Mouse (Mus musculus): ENCODE measurements around the gene Cabcoco1. TPM values are rescaled to one million over a fixed set of nuclear protein-coding genes. Genes with fewer than 3 reads are reported as not detected.

The Cabcoco1 gene
- polyA plus RNA-seq, 1 experiment, result 0.51 TPM

- H3K4me3 ChIP-seq (ENCODE audit: insufficient read depth, low read length), result no peak overlapping the region
- TF ChIP-seq POLR2A (IDR thresholded peaks at IDR 0.05; ENCODE audit: low read depth, low read length), result no peak
- no peak for TF ChIP-seq CTCF (IDR thresholded peaks at IDR 0.05; ENCODE audit: borderline replicate concordance, insufficient read depth, low read length)
- no peak overlapping the region for H3K27ac ChIP-seq (ENCODE audit: insufficient read depth, low read length)
- peaks cover 3% of the 10 kb centered on the region for H3K4me1 ChIP-seq (ENCODE audit: control insufficient read depth, insufficient read depth, low read length)
Measured at GRCm38 (mm10) chr10:68522106-68522505, 19.6 kb downstream of the Cabcoco1 start.

- Histone ChIP-seq H3K4me1 (ENCODE audit: control insufficient read depth, insufficient read depth, low read length) (no peaks in the 10 kb centered on the region; the same call in 1 of the 2 replicates), H3K4me3 (ENCODE audit: insufficient read depth, low read length) (no peak overlapping the region), H3K27ac (ENCODE audit: insufficient read depth, low read length) (peak overlapping the region; percentile 54)
- TF ChIP-seq POLR2A (IDR thresholded peaks at IDR 0.05; ENCODE audit: low read depth, low read length), result no peak
- TF ChIP-seq CTCF (IDR thresholded peaks at IDR 0.05; ENCODE audit: borderline replicate concordance, insufficient read depth, low read length), result no peak
Measured at GRCm38 (mm10) chr10:68512433-68513019, 29.2 kb downstream of the Cabcoco1 start.

- Histone ChIP-seq H3K27ac (ENCODE audit: insufficient read depth, low read length) (no peak overlapping the region), H3K4me3 (ENCODE audit: insufficient read depth, low read length) (no peak overlapping the region), H3K4me1 (ENCODE audit: control insufficient read depth, insufficient read depth, low read length) (no peaks in the 10 kb centered on the region; the same call in 1 of the 2 replicates)
- TF ChIP-seq POLR2A (IDR thresholded peaks at IDR 0.05; ENCODE audit: low read depth, low read length) (no peak), CTCF (IDR thresholded peaks at IDR 0.05; ENCODE audit: borderline replicate concordance, insufficient read depth, low read length) (no peak)
Measured at GRCm38 (mm10) chr10:68507741-68508140, 34.0 kb downstream of the Cabcoco1 start.

GRCm38 (mm10) chr10:68506242-68506641 is 35.5 kb downstream of the Cabcoco1 start:
- Histone ChIP-seq H3K27ac (ENCODE audit: insufficient read depth, low read length) (no peak overlapping the region), H3K4me3 (ENCODE audit: insufficient read depth, low read length) (no peak overlapping the region), H3K4me1 (ENCODE audit: control insufficient read depth, insufficient read depth, low read length) (no peaks in the 10 kb centered on the region; the same call in 1 of the 2 replicates)
- TF ChIP-seq CTCF (IDR thresholded peaks at IDR 0.05; ENCODE audit: borderline replicate concordance, insufficient read depth, low read length), result peak; percentile 16; the same call in 1 of the 2 replicates
- TF ChIP-seq POLR2A (IDR thresholded peaks at IDR 0.05; ENCODE audit: low read depth, low read length), result no peak

- TF ChIP-seq CTCF (IDR thresholded peaks at IDR 0.05; ENCODE audit: borderline replicate concordance, insufficient read depth, low read length) (no peak), POLR2A (IDR thresholded peaks at IDR 0.05; ENCODE audit: low read depth, low read length) (no peak)
- no peaks in the 10 kb centered on the region for H3K4me1 ChIP-seq (ENCODE audit: control insufficient read depth, insufficient read depth, low read length)
- H3K27ac ChIP-seq (ENCODE audit: insufficient read depth, low read length), result no peak overlapping the region
- H3K4me3 ChIP-seq (ENCODE audit: insufficient read depth, low read length), result no peak overlapping the region
Measured at GRCm38 (mm10) chr10:68504586-68505152, 37.0 kb downstream of the Cabcoco1 start.

GRCm38 (mm10) chr10:68501067-68501466 is 40.6 kb downstream of the Cabcoco1 start:
- no peak overlapping the region for H3K27ac ChIP-seq (ENCODE audit: insufficient read depth, low read length)
- no peak overlapping the region for H3K4me3 ChIP-seq (ENCODE audit: insufficient read depth, low read length)
- H3K4me1 ChIP-seq (ENCODE audit: control insufficient read depth, insufficient read depth, low read length), result no peaks in the 10 kb centered on the region; the same call in 1 of the 2 replicates
- TF ChIP-seq CTCF (IDR thresholded peaks at IDR 0.05; ENCODE audit: borderline replicate concordance, insufficient read depth, low read length), result no peak
- no peak for TF ChIP-seq POLR2A (IDR thresholded peaks at IDR 0.05; ENCODE audit: low read depth, low read length)

GRCm38 (mm10) chr10:68495246-68495645 is 46.5 kb downstream of the Cabcoco1 start:
- peaks cover 7% of the 10 kb centered on the region for H3K4me1 ChIP-seq (ENCODE audit: control insufficient read depth, insufficient read depth, low read length)
- TF ChIP-seq CTCF (IDR thresholded peaks at IDR 0.05; ENCODE audit: borderline replicate concordance, insufficient read depth, low read length) (no peak), POLR2A (IDR thresholded peaks at IDR 0.05; ENCODE audit: low read depth, low read length) (no peak)
- no peak overlapping the region for H3K4me3 ChIP-seq (ENCODE audit: insufficient read depth, low read length)
- H3K27ac ChIP-seq (ENCODE audit: insufficient read depth, low read length), result no peak overlapping the region

- TF ChIP-seq CTCF (IDR thresholded peaks at IDR 0.05; ENCODE audit: borderline replicate concordance, insufficient read depth, low read length), result no peak
- TF ChIP-seq POLR2A (IDR thresholded peaks at IDR 0.05; ENCODE audit: low read depth, low read length), result no peak
- Histone ChIP-seq H3K27ac (ENCODE audit: insufficient read depth, low read length) (peak overlapping the region; percentile 96), H3K4me1 (ENCODE audit: control insufficient read depth, insufficient read depth, low read length) (peaks cover 7% of the 10 kb centered on the region), H3K4me3 (ENCODE audit: insufficient read depth, low read length) (no peak overlapping the region)
Measured at GRCm38 (mm10) chr10:68491557-68491956, 50.1 kb downstream of the Cabcoco1 start.

- TF ChIP-seq CTCF (IDR thresholded peaks at IDR 0.05; ENCODE audit: borderline replicate concordance, insufficient read depth, low read length) (no peak), POLR2A (IDR thresholded peaks at IDR 0.05; ENCODE audit: low read depth, low read length) (no peak)
- peak overlapping the region; percentile 86 for H3K27ac ChIP-seq (ENCODE audit: insufficient read depth, low read length)
- no peak overlapping the region for H3K4me3 ChIP-seq (ENCODE audit: insufficient read depth, low read length)
- peaks cover 7% of the 10 kb centered on the region for H3K4me1 ChIP-seq (ENCODE audit: control insufficient read depth, insufficient read depth, low read length)
Measured at GRCm38 (mm10) chr10:68490781-68491180, 50.9 kb downstream of the Cabcoco1 start.

- H3K4me3 ChIP-seq (ENCODE audit: insufficient read depth, low read length), result no peak overlapping the region
- TF ChIP-seq CTCF (IDR thresholded peaks at IDR 0.05; ENCODE audit: borderline replicate concordance, insufficient read depth, low read length) (no peak), POLR2A (IDR thresholded peaks at IDR 0.05; ENCODE audit: low read depth, low read length) (no peak)
- no peaks in the 10 kb centered on the region for H3K4me1 ChIP-seq (ENCODE audit: control insufficient read depth, insufficient read depth, low read length)
- H3K27ac ChIP-seq (ENCODE audit: insufficient read depth, low read length), result no peak overlapping the region
Measured at GRCm38 (mm10) chr10:68472799-68473198, 68.9 kb downstream of the Cabcoco1 start.
